Mouse (Mus musculus): ENCODE data around the gene Sergef.

GRCm38 (mm10) chr7:46443163-46443562 lies 196.4 kb downstream of the Sergef start:
- no peak for TF ChIP-seq ZNF384 (IDR thresholded peaks at IDR 0.05; ENCODE audit: low read depth, low read length)
- no peak for TF ChIP-seq MAFK (IDR thresholded peaks at IDR 0.05; ENCODE audit: insufficient read depth, low read depth, low read length)

All from ES-E14 (cell line).